Mouse (Mus musculus) fibroblast of lung, adult 2 months (primary cell): ENCODE measurements around the gene Snx12.
"Not testable (repeated sequence)": the region's sequence is repeated elsewhere in the genome, so short reads cannot be mapped to it uniquely, and the experiment has no call there.

ENCODE experiments used
- DNase-seq: peaks from one replicate; pipeline ENCODE4 v3.0.0-alpha.2; 2011; ENCODE audit warnings: low read depth

Snx12 gene

DNA sequence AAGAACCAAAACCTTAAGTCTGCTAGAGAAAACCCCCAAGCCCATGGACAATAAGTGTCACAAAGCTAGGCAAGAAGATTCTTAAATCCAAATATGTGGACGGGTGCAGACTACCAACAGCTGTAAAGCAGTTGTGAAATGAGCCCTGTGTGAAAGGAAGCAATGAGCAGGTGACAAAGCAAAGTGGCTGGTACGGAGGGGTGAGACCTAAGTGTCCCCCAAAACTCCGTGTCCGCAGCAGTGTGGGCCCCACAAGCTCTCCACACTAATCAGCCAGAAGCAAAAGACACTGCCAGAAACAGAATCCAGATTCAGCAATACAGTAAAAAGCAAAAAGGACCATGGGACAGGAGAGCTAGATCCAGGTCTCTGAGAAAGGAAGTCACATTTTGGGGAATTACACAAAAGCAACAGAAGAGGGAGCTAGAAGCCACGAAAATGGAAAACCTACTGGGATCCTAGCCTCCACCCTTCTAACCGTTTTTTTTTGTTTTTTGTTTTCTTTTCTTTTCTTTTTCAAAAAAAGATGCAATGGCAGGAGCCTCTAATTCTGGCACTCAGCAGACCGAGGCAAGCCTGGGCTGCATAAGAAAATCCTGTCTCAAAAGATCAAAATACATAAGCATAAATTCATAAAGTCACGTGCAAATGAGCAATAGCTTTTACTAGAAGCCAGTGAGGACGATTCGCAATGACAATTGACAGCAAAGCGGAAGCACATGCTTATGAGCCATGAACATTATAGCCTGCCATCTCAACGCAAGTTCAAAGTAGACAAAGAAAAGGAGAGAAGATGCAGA is 90.2 kb downstream of the Snx12 start:
- DNase-seq: no peak

DNA sequence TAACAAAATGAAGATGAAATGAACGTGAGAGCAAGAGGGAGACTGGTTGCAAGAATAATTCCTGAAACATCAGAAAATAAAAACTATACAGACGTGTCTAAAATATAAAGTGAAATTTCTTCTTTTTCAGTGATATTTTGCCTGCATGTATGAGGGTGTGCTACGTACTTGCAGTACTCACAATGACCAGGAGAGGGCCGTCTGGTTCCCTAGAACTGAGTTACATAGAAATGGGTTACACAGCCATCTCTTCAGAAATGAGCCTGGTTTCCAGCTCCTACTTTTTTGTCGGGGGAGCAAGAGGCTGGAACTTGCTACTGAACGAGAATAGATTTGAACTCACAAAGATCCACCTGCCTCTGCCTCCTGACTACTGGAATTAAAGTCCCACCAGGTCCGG is 91.4 kb downstream of the Snx12 start:
- no peak for DNase-seq

DNA sequence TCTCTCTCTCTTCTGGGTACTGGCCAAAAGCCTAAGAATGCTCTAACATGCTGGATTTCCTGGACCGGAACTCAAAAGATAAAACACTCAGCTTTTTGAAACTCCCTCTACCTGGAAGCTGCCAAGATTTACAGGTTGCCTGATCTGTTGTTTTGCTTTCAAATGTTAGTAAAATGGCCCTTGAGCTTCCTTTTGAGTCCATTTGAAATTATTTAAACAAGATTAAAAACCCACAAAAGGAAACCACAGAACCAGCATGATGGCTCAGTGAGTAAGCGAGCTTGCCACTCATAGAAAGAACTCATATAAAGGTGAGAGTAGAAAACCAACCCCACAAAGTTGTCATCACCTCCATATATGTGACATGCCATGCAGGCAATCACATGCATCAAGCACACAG is 93.8 kb downstream of the Snx12 start:
- no peak for DNase-seq

DNA sequence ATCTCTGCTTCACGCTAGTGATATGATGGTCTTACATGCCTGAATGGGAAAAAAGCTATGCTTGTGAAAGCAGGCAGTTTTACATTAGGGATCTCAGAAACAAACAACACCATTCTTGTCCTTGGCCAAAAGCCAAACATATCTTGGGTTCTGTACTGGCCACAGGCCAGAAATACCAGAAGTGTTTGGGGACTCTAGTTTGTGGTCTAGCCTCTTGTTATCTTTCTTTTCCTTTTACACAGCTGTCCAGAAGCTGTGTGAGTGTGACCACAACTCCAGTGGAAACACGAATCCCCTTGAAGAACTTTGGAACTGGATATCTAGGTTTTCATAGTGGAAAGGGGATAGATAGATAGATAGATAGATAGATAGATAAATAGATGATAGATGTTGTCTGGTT is 95.4 kb downstream of the Snx12 start:
- DNase-seq: no peak

DNA sequence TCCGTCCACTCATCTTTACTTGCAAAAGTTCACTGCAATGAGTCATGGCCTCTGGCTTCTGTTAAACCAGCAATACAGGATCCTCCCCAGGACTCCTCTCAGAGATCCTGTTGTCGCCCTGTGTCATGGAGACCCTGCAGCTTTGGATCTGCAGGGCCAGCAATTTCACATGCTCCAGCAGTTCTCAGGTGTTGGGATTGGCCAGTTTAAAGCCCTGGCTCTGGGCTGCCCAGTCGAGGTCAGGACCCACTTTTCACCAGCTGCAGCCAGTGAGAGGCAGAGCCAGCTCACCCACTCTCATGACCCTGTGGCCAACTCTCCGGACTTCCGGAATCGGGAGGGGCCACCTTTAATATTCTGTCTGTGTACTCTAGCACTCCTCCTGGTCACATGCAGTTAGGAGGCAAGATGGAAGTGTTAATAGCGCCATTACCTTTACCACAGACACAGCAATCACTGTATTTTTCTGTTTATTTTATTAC is 95.8 kb downstream of the Snx12 start:
- no peak for DNase-seq

DNA sequence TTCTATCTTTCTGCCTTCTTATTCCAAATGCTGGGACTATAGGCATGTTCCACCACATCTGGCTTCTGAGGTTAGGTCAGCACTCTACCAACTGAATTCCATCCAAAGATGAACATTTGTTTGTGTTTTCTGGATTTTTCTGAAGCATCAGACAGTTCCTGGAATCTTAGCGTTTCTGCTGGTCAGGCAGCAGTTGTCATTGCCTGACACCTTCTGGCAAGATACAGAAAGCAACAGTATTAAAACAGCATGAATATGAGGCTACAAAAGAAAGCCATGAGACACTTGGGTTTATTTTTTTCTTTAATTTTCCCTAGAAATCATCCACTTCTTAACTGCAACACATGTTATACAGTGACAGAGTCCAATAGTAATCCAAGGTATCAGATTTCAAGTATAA is 101.8 kb downstream of the Snx12 start:
- no peak for DNase-seq

DNA sequence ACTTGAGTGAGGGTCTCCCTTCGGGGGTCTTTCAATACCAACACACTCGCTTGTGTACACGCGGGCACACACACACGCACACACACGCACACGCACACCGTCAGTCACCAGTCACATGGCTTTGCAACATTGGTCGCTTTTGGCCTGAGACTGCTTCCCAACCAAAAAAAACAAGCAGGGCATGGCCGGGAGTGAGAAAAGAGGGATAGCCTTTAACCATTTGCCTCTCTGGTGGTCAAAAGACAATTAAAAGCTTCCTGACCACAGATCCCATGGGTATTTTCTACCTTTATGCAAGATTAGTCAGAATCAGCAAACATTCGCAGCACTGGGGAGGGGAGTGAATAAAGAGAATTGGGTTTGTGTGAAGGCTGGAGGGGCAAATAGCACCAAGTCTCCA is 136.4 kb downstream of the Snx12 start, which contains the start of gene Slc7a3:
Gene Slc7a3, minus strand, starts transcription at position 101 of the 400 bp plus-strand sequence.
- no peak for DNase-seq

DNA sequence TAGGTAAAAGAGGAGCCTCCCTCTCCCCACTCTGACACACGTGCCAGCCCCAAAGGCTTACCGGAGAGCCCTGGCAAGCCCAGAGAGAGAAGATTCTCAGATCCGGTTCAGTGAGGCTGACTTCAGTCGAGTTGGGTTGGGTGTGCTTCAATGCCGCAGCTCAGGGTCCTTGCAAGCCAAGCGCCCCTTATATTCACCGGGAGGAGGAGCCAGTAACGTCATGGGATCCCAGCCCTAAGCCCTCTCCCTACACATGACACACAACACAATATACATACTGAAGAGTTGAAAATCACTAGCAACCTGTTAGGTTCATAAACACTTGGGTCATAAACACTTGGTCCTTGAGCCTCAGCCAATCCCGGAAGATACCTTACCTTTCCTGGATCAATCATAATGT is 137.2 kb downstream of the Snx12 start:
- DNase-seq: not testable (repeated sequence)

DNA sequence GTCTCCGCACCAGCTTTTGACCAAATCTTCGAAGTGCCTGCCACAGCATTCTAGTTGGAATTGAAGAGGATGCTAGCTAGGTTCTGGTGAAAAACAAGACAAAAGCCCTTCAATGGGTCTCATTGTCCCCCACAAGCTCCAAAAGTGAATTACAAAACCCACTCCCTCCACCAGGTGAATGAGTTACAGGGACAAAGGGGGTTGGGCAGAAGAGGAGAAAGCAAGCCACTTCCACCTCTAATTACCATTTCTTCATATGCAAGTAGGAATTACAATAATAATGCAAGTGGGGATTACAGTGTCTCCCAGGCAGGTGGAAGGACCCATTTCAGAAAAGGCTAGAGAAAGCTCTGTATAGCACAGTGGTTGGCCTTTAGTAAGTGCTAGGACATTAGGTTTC is 138.2 kb downstream of the Snx12 start:
- DNase-seq: no peak

DNA sequence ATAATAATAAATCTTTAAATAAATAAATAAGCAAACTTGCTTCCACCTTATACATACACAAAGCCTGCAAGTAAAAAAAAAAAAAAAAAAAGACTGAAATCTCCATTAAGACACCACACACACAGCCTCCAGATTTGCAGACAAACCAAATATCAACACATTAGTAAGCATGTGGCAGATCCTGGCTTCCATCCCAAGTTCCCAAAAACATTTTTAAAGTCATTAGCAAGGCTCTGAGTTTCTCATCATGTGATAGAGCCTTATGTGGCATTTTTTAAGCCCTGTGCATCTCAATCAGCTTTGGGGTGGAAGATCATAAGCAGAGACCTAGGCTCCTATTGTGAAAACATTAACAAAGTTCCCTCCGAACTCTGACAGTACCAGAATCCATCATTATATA is 157.1 kb downstream of the Snx12 start:
- DNase-seq: no peak

DNA sequence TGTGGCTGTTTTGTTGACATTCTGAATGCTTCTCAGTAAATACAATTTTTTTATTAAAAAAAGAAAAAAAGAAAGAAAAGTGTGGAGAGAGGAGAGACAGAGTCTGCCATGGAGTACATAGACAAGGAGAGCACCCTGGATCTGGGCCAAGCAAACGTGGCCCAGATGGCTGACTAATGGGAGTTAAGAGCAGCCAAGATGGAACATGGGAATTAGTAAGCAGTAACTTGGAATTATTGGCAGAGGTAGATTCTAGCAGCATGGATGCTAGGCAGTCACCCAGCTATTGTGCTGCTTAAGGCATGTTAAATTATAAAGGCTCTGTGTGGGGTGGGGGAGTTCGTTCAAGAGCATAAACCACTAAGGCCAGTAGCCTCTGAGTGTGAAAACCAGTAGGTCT is 158.9 kb downstream of the Snx12 start:
- no peak for DNase-seq

DNA sequence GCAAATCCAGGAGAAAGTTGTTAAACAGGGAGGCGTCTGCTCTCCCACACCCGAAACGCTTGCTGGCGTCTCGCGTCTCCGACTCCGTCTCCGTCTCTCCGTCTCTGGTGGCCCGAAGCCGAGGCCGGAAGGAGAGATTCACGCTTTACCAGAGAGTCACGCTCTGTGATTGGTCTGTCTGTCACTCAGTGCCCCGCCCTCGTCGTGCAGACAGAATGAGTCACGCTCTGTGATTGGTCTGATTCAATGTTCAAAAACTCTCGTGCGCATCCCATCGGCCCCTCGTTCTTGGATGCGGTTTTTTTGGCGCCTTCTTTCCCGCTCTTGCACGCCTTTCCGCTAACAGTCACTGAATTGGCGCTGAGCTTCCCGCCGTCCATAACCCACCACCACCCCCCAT is 162.8 kb downstream of the Snx12 start, which contains the start of gene Tex11:
Gene Tex11, minus strand, starts transcription at position 127 of the 400 bp plus-strand sequence.
- DNase-seq: no peak
